Mouse (Mus musculus): ENCODE measurements around the gene Mars. TPM values are rescaled to one million over a fixed set of nuclear protein-coding genes. Genes with fewer than 3 reads are reported as not detected.
A peak's percentile ranks its signal among the peaks of the same experiment; 100 is the strongest.
"Not testable (repeated sequence)": the region's sequence is repeated elsewhere in the genome, so short reads cannot be mapped to it uniquely, and the experiment has no call there.

Gene Mars
- polyA plus RNA-seq, 1 experiment from 2014 or later: 124 TPM

GRCm38 (mm10) chr10:127310523-127311475, 787 bp downstream of the Mars start:
- no peak for DNase-seq (ENCODE audit: low spot score)
- 37% methylated on average over 23 of the region's 23 CpGs for WGBS
- ATAC-seq (replicated peaks; ENCODE audit: low FRiP score, low TSS enrichment, low read depth): peak; percentile 53
- peaks cover 8% of the 10 kb centered on the region for H3K4me1 ChIP-seq (replicated peaks; ENCODE audit: control insufficient read depth, insufficient read depth, low read length)
- peak overlapping the region; percentile 74 for H3K4me3 ChIP-seq (ENCODE audit: low read depth, low read length)
- no peaks in the 10 kb centered on the region for H3K27me3 ChIP-seq (replicated peaks; ENCODE audit: control insufficient read depth, insufficient read depth, low read length)
- H3K27ac ChIP-seq (ENCODE audit: low read depth): peak overlapping the region; percentile 70; the same call in 1 of the 2 replicates
- no peaks in the 10 kb centered on the region for H3K9me3 ChIP-seq (ENCODE audit: control insufficient read depth, low read length)
- H3K36me3 ChIP-seq (ENCODE audit: control insufficient read depth, insufficient read depth, low read length): peaks cover 42% of the 10 kb centered on the region
- H3K9ac ChIP-seq (ENCODE audit: low read length): peak overlapping the region; percentile 68
- H3K4me2 ChIP-seq (ENCODE audit: low read length): peak overlapping the region; percentile 86

DNA sequence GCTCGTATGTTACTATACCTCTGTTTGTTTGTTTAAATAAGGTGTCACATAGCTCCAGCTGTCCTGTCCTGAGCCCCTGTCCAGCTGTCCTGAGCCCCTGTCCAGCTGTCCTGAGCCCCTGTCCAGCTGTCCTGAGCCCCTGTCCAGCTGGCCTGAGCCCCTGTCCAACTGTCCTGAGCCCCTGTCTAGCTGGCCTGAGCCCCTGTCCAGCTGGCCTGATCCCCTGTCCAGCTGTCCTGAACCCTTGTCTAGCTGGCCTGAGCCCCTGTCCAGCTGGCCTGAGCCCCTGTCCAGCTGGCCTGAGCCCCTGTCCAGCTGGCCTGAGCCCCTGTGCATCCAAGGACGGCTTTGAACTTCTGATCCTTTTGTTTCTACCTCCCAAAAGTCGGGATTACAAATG, 2.4 kb downstream of the Mars start:
- not testable (repeated sequence) for ATAC-seq (replicated peaks; ENCODE audit: low FRiP score, low TSS enrichment, low read depth); H3K9ac ChIP-seq (ENCODE audit: low read length); H3K4me3 ChIP-seq (ENCODE audit: low read depth, low read length); H3K4me2 ChIP-seq (ENCODE audit: low read length); H3K27me3 ChIP-seq (replicated peaks; ENCODE audit: control insufficient read depth, insufficient read depth, low read length); H3K4me1 ChIP-seq (replicated peaks; ENCODE audit: control insufficient read depth, insufficient read depth, low read length); H3K9me3 ChIP-seq (ENCODE audit: control insufficient read depth, low read length); DNase-seq (ENCODE audit: low spot score); H3K27ac ChIP-seq (ENCODE audit: low read depth)
- H3K36me3 ChIP-seq (ENCODE audit: control insufficient read depth, insufficient read depth, low read length): peaks cover 59% of the 10 kb centered on the region
- 88% methylated on average over 3 of the region's 3 CpGs for WGBS

GRCm38 (mm10) chr10:127303136-127303535, 8.4 kb downstream of the Mars start:
- Histone ChIP-seq H3K9ac (ENCODE audit: low read length) (no peak overlapping the region), H3K4me3 (ENCODE audit: low read depth, low read length) (no peak overlapping the region), H3K4me2 (ENCODE audit: low read length) (no peak overlapping the region), H3K27ac (ENCODE audit: low read depth) (no peak overlapping the region), H3K27me3 (replicated peaks; ENCODE audit: control insufficient read depth, insufficient read depth, low read length) (no peaks in the 10 kb centered on the region), H3K9me3 (ENCODE audit: control insufficient read depth, low read length) (no peaks in the 10 kb centered on the region), H3K4me1 (replicated peaks; ENCODE audit: control insufficient read depth, insufficient read depth, low read length) (no peaks in the 10 kb centered on the region), H3K36me3 (ENCODE audit: control insufficient read depth, insufficient read depth, low read length) (peaks cover 100% of the 10 kb centered on the region)
- no peak for DNase-seq (ENCODE audit: low spot score)
- WGBS: 90% methylated on average over 11 of the region's 11 CpGs
- no peak for ATAC-seq (replicated peaks; ENCODE audit: low FRiP score, low TSS enrichment, low read depth)

DNA sequence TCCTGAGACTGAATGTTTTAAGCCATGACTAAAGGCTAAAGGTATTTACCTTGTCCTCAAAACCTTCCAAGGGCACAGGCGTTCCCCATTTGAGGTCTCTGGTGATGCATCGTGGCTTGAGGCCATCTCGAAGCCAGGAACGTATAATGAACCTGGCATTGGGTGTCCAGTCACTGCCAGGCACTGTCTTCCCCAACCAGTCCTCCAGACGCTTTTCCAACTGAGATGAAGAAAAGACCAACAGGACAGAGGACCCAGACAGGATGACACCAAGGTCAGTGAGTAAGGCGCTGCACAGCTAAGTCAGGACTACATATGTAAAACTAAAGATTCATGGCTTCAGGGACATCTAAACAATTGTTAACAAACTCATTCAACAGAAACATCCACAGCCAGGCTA, 11.2 kb downstream of the Mars start:
- no peaks in the 10 kb centered on the region for H3K4me1 ChIP-seq (replicated peaks; ENCODE audit: control insufficient read depth, insufficient read depth, low read length)
- H3K4me2 ChIP-seq (ENCODE audit: low read length): no peak overlapping the region
- no peak overlapping the region for H3K4me3 ChIP-seq (ENCODE audit: low read depth, low read length)
- 92% methylated on average over 6 of the region's 6 CpGs for WGBS
- no peak overlapping the region for H3K27ac ChIP-seq (ENCODE audit: low read depth)
- no peak overlapping the region for H3K9ac ChIP-seq (ENCODE audit: low read length)
- DNase-seq (ENCODE audit: low spot score) (no peak), ATAC-seq (replicated peaks; ENCODE audit: low FRiP score, low TSS enrichment, low read depth) (no peak)
- no peaks in the 10 kb centered on the region for H3K27me3 ChIP-seq (replicated peaks; ENCODE audit: control insufficient read depth, insufficient read depth, low read length)
- no peaks in the 10 kb centered on the region for H3K9me3 ChIP-seq (ENCODE audit: control insufficient read depth, low read length)
- H3K36me3 ChIP-seq (ENCODE audit: control insufficient read depth, insufficient read depth, low read length): peaks cover 97% of the 10 kb centered on the region

- Histone ChIP-seq H3K36me3 (ENCODE audit: control insufficient read depth, insufficient read depth, low read length) (peaks cover 89% of the 10 kb centered on the region), H3K4me1 (replicated peaks; ENCODE audit: control insufficient read depth, insufficient read depth, low read length) (peaks cover 7% of the 10 kb centered on the region; the same call in 1 of the 2 replicates)
- 91% methylated on average over 16 of the region's 16 CpGs for WGBS
Measured at GRCm38 (mm10) chr10:127297015-127297871, 14.3 kb downstream of the Mars start.

DNA sequence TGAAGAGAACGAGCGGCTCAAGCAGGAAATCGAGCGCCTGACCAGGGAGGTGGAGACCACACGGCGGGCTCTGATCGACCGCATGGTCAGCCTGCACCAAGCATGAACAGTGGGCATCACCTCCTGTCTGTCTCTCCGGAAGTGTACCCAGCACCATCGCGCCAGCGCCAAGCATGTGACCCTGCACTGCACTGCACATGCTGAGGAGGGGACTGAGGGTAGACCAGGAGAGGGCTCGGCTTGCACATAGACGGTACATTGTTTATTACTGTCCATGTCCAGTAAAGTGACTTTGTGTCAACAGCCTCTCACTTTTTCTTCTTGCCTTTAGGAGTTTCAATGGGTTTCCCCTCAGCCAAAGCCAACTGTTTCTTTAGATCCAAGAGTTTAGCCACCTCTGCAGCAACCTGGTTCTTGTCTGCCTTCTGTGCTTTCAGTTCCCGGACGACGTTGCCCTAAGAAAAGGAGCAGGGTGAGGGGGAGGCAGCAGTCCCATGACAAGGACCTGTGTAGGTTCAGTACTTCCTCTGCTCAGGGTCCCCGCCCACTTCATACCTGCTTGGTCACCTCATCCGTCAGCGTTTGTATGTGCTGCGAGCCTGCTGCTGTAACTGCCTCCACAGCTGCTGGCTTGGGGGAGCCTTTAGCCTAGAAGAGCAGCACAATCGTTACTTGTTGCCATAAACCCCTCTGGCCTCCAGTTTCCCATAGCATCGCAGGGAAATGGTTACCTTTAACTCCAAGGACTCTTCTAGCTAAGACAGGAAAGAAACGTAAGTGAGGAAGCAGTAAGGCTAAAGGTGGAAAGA, 15.4 kb downstream of the Mars start:
- no peak for DNase-seq (ENCODE audit: low spot score)
- Histone ChIP-seq H3K4me2 (ENCODE audit: low read length) (no peak overlapping the region), H3K27ac (ENCODE audit: low read depth) (no peak overlapping the region), H3K9me3 (ENCODE audit: control insufficient read depth, low read length) (no peaks in the 10 kb centered on the region), H3K9ac (ENCODE audit: low read length) (no peak overlapping the region), H3K4me3 (ENCODE audit: low read depth, low read length) (no peak overlapping the region), H3K36me3 (ENCODE audit: control insufficient read depth, insufficient read depth, low read length) (peaks cover 78% of the 10 kb centered on the region), H3K27me3 (replicated peaks; ENCODE audit: control insufficient read depth, insufficient read depth, low read length) (no peaks in the 10 kb centered on the region), H3K4me1 (replicated peaks; ENCODE audit: control insufficient read depth, insufficient read depth, low read length) (peaks cover 16% of the 10 kb centered on the region)
- 89% methylated on average over 24 of the region's 24 CpGs for WGBS
- no peak for ATAC-seq (replicated peaks; ENCODE audit: low FRiP score, low TSS enrichment, low read depth)

More at GRCm38 (mm10) chr10:127297015-127297871, 14.3 kb downstream of the Mars start:
- Histone ChIP-seq H3K4me2 (ENCODE audit: low read length) (no peak overlapping the region), H3K4me3 (ENCODE audit: low read depth, low read length) (no peak overlapping the region), H3K9ac (ENCODE audit: low read length) (no peak overlapping the region), H3K9me3 (ENCODE audit: control insufficient read depth, low read length) (no peaks in the 10 kb centered on the region), H3K27ac (ENCODE audit: low read depth) (no peak overlapping the region), H3K27me3 (replicated peaks; ENCODE audit: control insufficient read depth, insufficient read depth, low read length) (no peaks in the 10 kb centered on the region)
- ATAC-seq (replicated peaks; ENCODE audit: low FRiP score, low TSS enrichment, low read depth) (no peak), DNase-seq (ENCODE audit: low spot score) (no peak)

- Histone ChIP-seq H3K27ac (ENCODE audit: low read depth) (no peak overlapping the region), H3K9me3 (ENCODE audit: control insufficient read depth, low read length) (no peaks in the 10 kb centered on the region), H3K27me3 (replicated peaks; ENCODE audit: control insufficient read depth, insufficient read depth, low read length) (no peaks in the 10 kb centered on the region), H3K36me3 (ENCODE audit: control insufficient read depth, insufficient read depth, low read length) (peaks cover 66% of the 10 kb centered on the region), H3K4me1 (replicated peaks; ENCODE audit: control insufficient read depth, insufficient read depth, low read length) (peaks cover 16% of the 10 kb centered on the region), H3K4me3 (ENCODE audit: low read depth, low read length) (no peak overlapping the region), H3K9ac (ENCODE audit: low read length) (no peak overlapping the region), H3K4me2 (ENCODE audit: low read length) (no peak overlapping the region)
- no peak for DNase-seq (ENCODE audit: low spot score)
- 88% methylated on average over 10 of the region's 10 CpGs for WGBS
- ATAC-seq (replicated peaks; ENCODE audit: low FRiP score, low TSS enrichment, low read depth): no peak
Measured at GRCm38 (mm10) chr10:127294895-127295510, 16.6 kb downstream of the Mars start.
